Mouse (Mus musculus) skeletal muscle tissue, adult 2 months (tissue): ENCODE data around the gene Tusc2.

Experiments
- DNase-seq: peaks from one replicate; pipeline ENCODE4 v3.0.0-alpha.2; 2012; ENCODE audit warnings: low read depth, low spot score

The Tusc2 gene

GRCm38 (mm10) chr9:107609433-107609830 is 46.4 kb downstream of the Tusc2 start:
- DNase-seq: no peak

GRCm38 (mm10) chr9:107611456-107612190 is 48.6 kb downstream of the Tusc2 start:
- no peak for DNase-seq

DNA sequence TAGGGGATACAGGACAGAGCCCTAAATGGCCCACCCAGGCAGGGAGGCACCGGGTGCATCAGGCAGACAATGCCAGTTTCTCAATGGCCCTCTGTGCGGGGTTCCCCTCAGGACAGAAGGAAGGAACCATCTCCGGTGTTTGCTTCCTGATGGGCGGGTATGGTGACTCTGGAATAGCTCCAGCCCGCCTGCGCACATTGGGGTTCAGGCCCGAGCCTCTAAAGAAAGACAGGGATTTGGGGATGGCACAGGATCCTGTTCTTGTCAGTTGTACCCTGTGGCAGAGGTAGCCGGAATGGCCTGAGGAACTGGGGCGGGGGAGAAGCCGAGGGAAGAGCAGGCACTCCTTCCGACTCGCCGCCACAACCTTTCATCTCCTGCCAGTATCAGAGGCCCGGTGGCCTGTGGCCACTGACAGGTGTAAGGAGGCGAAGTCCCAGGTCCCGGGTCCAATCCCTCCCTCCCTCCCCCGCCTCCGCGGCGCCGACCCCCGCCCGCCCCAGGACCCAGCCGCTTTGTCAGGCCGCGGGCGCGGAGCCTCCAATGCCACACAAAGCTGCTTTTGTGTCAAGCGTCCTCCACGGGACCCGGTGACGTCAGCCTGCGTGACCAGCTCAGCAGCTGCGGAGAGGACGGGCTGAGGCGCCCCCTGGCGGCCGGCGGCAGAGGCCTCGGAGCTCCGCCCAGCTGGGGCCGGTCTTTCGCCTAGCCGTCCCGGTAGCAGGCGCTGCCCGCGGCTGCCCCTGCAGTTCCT is 49.3 kb downstream of the Tusc2 start:
- peak; percentile 97 for DNase-seq

DNA sequence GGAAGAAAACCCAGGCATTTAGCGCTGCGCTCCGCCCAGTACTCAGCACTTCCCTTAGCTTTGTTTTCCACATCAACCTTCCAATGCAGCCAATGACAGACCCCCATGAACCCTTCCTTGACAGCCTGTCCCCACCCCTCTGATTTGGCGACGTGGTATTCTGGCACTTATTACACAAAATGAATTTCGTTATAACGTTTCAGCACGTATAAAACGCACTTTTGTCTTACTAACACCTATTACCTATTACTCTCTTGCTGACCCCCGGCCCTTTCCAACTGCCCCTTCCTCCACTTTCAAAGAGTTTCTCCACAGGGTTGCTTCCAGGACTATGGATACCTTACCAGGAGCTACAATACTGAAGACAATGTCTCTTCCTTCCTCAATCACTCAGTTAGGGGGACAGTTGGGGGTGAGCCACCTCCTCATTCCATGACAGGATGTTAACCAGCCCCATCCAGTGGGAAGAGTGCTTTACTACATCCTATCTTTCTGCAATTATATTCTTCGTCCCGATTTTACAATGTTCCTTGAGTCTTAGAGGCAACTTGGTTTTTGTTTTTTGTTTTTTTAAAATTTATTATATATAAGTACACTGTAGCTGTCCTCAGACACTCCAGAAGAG is 50.0 kb downstream of the Tusc2 start:
- no peak for DNase-seq

GRCm38 (mm10) chr9:107615035-107615434 is 52.0 kb downstream of the Tusc2 start:
- no peak for DNase-seq
